13 mouse cellular contexts compared by ENCODE assay signal in the genomic region with DNA sequence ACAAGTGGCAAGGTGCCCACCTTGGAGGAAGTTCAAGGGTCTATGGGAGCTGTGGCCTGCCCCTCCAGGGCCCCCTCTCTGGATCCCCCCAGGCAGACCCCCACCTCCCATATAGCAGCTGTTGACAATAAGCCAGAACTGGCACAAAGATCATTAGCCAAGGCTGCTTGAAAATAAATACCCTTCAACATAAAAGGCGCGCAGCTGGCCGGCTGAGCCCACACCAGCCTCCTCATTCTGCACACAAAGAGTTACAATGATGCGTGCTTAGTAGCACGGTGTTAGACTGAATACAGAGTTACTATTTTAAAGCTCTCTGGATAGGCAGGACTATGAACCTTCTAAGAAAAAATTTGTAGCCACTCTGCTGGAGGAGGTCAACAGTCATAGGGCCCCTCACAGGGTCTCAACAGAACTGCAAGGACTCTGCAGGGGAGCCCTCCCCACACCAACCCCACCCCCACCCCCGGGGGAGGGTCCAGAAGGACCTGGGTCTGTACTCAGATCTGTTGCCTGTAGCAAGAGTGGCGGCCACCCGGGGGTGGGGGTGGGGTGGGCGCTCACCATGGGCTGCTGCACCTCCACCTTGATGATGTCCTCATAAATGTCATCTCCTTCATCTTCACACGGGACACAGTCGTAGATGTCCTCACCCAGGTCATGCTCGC. TPM values are rescaled to one million over a fixed set of nuclear protein-coding genes. Genes with fewer than 3 reads are reported as not detected.
A peak's percentile ranks its signal among the peaks of the same experiment; 100 is the strongest.
DNase-seq lines count a peak whose midpoint lies in the region; ATAC-seq lines count a peak whose summit lies in the region.
"Had no signal": no experiment of that assay in that cellular context is flagged by ENCODE, and none has a peak within 500 bp of the region (broad histone marks: within the 10 kb centered on the region; RNA-seq: fewer than 3 reads in every experiment).

No protein-coding gene starts in this region.

- H3K9me3 ChIP-seq in stomach, embryonic 16.5 days (replicated peaks; ENCODE audit: control insufficient read depth, low read length): no peaks in the 10 kb centered on the region
- H3K9me3 ChIP-seq: lung, embryonic 15.5 days had no signal

- no peak overlapping the region for H3K9ac ChIP-seq in stomach, embryonic 16.5 days (ENCODE audit: low read length)
- H3K9ac ChIP-seq: lung, embryonic 15.5 days had no signal

- no peak for ATAC-seq in stomach, embryonic 16.5 days (ENCODE audit: insufficient read depth, low FRiP score)

- H3K36me3 ChIP-seq in stomach, embryonic 16.5 days (ENCODE audit: control insufficient read depth, insufficient read depth, low read length): 0 out of 2 replicates have a peak, but pooled peaks cover 2% of the 10 kb centered on the region
- H3K36me3 ChIP-seq: lung, embryonic 15.5 days had no signal

- H3K4me2 ChIP-seq in stomach, embryonic 16.5 days (ENCODE audit: low read depth, low read length): no peak overlapping the region
- H3K4me2 ChIP-seq: lung, embryonic 15.5 days had no signal

- no peak overlapping the region for H3K4me3 ChIP-seq in stomach, embryonic 16.5 days (replicated peaks; ENCODE audit: low read length)
- H3K4me3 ChIP-seq: gastrocnemius, adult 2 months; lung, embryonic 15.5 days had no signal

- WGBS in stomach, embryonic 16.5 days: 60% methylated on average over 12 of the region's 12 CpGs

- H3K4me1 ChIP-seq in stomach, embryonic 16.5 days (ENCODE audit: control insufficient read depth, insufficient read depth, low read length): peaks cover 19% of the 10 kb centered on the region

- H3K27me3 ChIP-seq in stomach, embryonic 16.5 days (ENCODE audit: control insufficient read depth, insufficient read depth, low read length): no peaks in the 10 kb centered on the region
- H3K27me3 ChIP-seq: CH12.LX; lung, embryonic 15.5 days had no signal

- DNase-seq in testis, postnatal 14 days (ENCODE audit: low spot score): peak; percentile 68
- DNase-seq in testis, postnatal 10 days (ENCODE audit: low spot score): no peak
- DNase-seq in forelimb bud, embryonic 11.5 days (ENCODE audit: low read depth, low spot score): peak; percentile 19
- peak; percentile 53 for DNase-seq in mesoderm, embryonic 11.5 days (ENCODE audit: low read depth, low spot score)
- no peak for DNase-seq in frontal cortex, postnatal 10 days (ENCODE audit: low spot score in 2 of 2)
- no peak for DNase-seq in adrenal gland, postnatal 14 days
- DNase-seq in lung, postnatal 36 days: no peak
- DNase-seq: gastrocnemius, adult 2 months; thymus, postnatal 25 days had no signal

- 0 out of 2 replicates have a peak overlapping the region, but pooled peaks have one; percentile 29 for H3K27ac ChIP-seq in stomach, embryonic 16.5 days (ENCODE audit: low read length)
- H3K27ac ChIP-seq: gastrocnemius, adult 2 months; kidney, postnatal 0 days; lung, embryonic 15.5 days had no signal

RNA-seq across cellular contexts. Expression of a gene that starts 53.4 kb away (rescaled TPM):
- 18.6 and 19.8 TPM in 2 replicates for polyA plus RNA-seq in stomach, embryonic 16.5 days (2015; fragmentation: Nextera tagmentation; extraction: Ambion mirVana)
- total RNA-seq in adrenal gland, postnatal 14 days (2021): 15.1 and 81.2 TPM in 2 replicates
- total RNA-seq: CH12.LX had no signal

Comparison
In these comparisons a context has a peak if more than half of its experiments do, and no peak if none do; other contexts are left out.
1. DNase-seq: peak in testis, postnatal 14 days (single experiment), forelimb bud, embryonic 11.5 days (single experiment) and mesoderm, embryonic 11.5 days (single experiment); none in testis, postnatal 10 days (single experiment), frontal cortex, postnatal 10 days (0 of 2), adrenal gland, postnatal 14 days (single experiment) and lung, postnatal 36 days (single experiment).